Mouse (Mus musculus) testis, adult 2 months (tissue): ENCODE data around the gene Hint2. TPM values are rescaled to one million over a fixed set of nuclear protein-coding genes. Genes with fewer than 3 reads are reported as not detected.
A peak's percentile ranks its signal among the peaks of the same experiment; 100 is the strongest.

Experiments
- H3K27ac ChIP-seq: fragments of 200-500 bp; 2 replicates; pipeline ENCODE4 v1.5.1; 2012; ENCODE audit warnings: low read depth, low read length; ENCODE audit not compliant: control insufficient read depth, insufficient read depth
- H3K27me3 ChIP-seq: fragments of 200-500 bp; 2 replicates; pipeline ENCODE4 v1.6.1; 2012; ENCODE audit warnings: mild to moderate bottlenecking, low read length, moderate library complexity; ENCODE audit not compliant: control insufficient read depth, insufficient read depth
- H3K36me3 ChIP-seq: fragments of 200-500 bp; 2 replicates; pipeline ENCODE4 v1.6.1; 2012; ENCODE audit warnings: mild to moderate bottlenecking, low read length; ENCODE audit not compliant: control insufficient read depth, insufficient read depth
- H3K4me1 ChIP-seq: fragments of 200-500 bp; 2 replicates; pipeline ENCODE4 v1.6.1; 2012; ENCODE audit warnings: low read length; ENCODE audit not compliant: control insufficient read depth, insufficient read depth
- H3K4me3 ChIP-seq: fragments of 200-500 bp; 2 replicates; pipeline ENCODE4 v1.5.1; 2012; ENCODE audit warnings: low read depth, mild to moderate bottlenecking, low read length, moderate library complexity, mixed read lengths; ENCODE audit not compliant: control insufficient read depth
- CTCF ChIP-seq: fragments of 200-500 bp; IDR thresholded peaks from 2 replicates; pipeline ENCODE4 v1.5.1; 2012; ENCODE audit warnings: low read depth, mild to moderate bottlenecking, inconsistent platforms, low read length, moderate library complexity; ENCODE audit not compliant: control insufficient read depth, insufficient read depth, insufficient replicate concordance
- POLR2A ChIP-seq: fragments of 200-500 bp; IDR thresholded peaks from 2 replicates; pipeline ENCODE4 v1.6.1; 2012; ENCODE audit warnings: low read depth, mild to moderate bottlenecking, inconsistent platforms, low read length, moderate library complexity; ENCODE audit not compliant: control insufficient read depth
- polyA plus RNA-seq: library from polyadenylated mRNA; depleted of rRNA; stranded (reverse); fragments of >200 nt; gene quantifications from 2 replicates; pipeline ENCODE4 v1.2.3, GENCODE M21; 2012

The Hint2 gene
- polyA plus RNA-seq, 1 experiment: 11.6 TPM

DNA sequence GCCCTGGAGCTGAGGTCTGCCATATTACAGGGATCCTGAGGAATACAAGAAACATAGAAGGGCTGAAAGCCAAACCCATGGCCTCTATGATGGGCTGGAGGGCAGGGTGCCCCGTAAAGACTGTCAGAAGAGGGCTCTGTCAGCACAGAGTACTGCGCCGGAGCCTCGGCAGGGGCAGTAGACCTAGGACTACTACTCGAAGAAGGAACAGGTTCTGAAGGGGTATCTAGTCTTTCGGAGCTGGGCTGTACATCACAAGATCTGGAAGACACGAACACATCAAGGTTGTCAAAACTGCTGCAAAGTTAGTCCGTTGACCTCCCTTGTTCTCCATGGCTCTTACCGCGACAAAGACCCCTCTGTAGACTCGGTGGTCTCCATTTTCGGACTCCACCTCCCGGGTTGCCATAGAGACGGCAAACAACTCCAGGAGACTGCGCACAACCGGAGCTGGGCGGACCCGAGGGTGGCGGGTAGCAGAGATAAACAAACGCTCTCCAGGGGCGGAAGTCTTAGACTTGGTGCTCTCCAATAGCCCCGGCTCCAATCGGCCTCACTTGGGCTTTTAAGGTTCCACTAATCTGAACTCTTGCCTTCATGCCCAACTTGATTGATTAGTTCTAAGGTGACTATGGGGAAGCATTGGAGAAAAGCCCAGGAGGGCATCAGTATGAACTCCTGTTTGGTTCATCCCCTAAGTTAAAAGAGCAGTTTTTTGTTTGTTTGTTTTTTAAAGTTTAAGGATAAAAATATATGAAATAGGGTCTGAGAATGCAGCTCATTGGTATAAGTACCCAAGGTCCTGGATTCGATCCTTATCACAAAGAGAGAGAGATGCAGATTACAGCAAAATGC, 2.9 kb downstream of the Hint2 start, which contains the start of gene Spag8:
TSS of gene Spag8 (minus strand) at position 434 of the 855 bp plus-strand sequence.
- peak; percentile 60; the same call in 1 of the 2 replicates for TF ChIP-seq POLR2A
- no peak for TF ChIP-seq CTCF
- Histone ChIP-seq H3K4me3 (peak within 1 kb of the TSS; percentile 87), H3K36me3 (no peaks in the 10 kb centered on the region), H3K4me1 (peaks cover 16% of the 10 kb centered on the region), H3K27ac (peak within 1 kb of the TSS; percentile 30), H3K27me3 (no peaks in the 10 kb centered on the region)

- Histone ChIP-seq H3K27me3 (no peaks in the 10 kb centered on the region), H3K36me3 (no peaks in the 10 kb centered on the region), H3K27ac (no peak overlapping the region), H3K4me3 (peak overlapping the region; percentile 87), H3K4me1 (peaks cover 16% of the 10 kb centered on the region)
- TF ChIP-seq CTCF (no peak), POLR2A (no peak)
These were observed 3.5 kb downstream of the Hint2 start for GRCm38 (mm10) chr4:43652726-43653125.

DNA sequence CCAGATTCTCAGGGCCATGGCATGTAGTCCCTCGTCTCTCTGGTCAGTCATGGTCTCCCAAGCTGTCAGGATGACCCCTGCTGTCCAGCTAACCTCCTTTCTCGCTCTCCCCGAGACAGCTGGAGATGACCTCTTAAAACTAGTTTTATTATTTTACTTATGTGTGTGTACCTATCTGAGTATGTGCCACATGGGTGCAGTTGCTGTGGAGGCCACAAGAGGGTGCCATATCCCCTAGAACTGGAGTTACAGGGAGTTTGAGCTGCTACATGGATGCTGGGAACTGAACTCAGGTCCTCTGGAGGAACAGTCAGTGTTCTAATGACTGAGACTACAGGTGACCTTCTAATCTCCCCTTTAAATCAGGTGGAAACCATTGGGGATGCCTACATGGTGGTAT, 6.5 kb downstream of the Hint2 start:
- H3K27me3 ChIP-seq: no peaks in the 10 kb centered on the region
- H3K36me3 ChIP-seq: no peaks in the 10 kb centered on the region
- peak; percentile 47; the same call in 1 of the 2 replicates for TF ChIP-seq CTCF
- TF ChIP-seq POLR2A: no peak
- peaks cover 5% of the 10 kb centered on the region for H3K4me1 ChIP-seq
- no peak overlapping the region for H3K27ac ChIP-seq
- no peak overlapping the region for H3K4me3 ChIP-seq

- TF ChIP-seq POLR2A (no peak), CTCF (no peak)
- Histone ChIP-seq H3K4me1 (peaks cover 12% of the 10 kb centered on the region), H3K27me3 (no peaks in the 10 kb centered on the region), H3K4me3 (no peak overlapping the region), H3K36me3 (no peaks in the 10 kb centered on the region), H3K27ac (no peak overlapping the region)
These were observed 15.8 kb downstream of the Hint2 start for GRCm38 (mm10) chr4:43640491-43640890.

DNA sequence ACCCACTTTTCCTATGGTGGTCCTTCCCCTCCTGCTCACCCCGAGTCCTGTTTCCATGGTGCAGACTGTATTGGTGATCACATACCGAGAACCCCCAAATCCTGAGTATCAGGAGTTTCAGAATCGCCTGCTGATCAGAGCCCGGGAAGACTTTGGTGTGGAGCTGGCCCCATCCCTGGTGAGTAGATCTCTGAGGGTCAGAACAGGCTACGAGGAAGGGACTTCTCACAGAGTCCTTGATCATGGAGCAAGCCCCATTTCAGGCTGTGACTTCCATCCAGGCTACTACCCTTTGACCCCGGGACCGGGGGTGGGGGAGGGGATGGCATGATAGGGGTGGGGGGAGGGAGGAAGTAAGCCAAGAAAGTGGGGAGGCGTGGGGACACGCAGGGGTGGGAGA, 16.2 kb downstream of the Hint2 start:
- Histone ChIP-seq H3K4me1 (peaks cover 12% of the 10 kb centered on the region), H3K36me3 (no peaks in the 10 kb centered on the region), H3K27me3 (no peaks in the 10 kb centered on the region), H3K4me3 (no peak overlapping the region), H3K27ac (no peak overlapping the region)
- TF ChIP-seq CTCF: no peak
- no peak for TF ChIP-seq POLR2A

DNA sequence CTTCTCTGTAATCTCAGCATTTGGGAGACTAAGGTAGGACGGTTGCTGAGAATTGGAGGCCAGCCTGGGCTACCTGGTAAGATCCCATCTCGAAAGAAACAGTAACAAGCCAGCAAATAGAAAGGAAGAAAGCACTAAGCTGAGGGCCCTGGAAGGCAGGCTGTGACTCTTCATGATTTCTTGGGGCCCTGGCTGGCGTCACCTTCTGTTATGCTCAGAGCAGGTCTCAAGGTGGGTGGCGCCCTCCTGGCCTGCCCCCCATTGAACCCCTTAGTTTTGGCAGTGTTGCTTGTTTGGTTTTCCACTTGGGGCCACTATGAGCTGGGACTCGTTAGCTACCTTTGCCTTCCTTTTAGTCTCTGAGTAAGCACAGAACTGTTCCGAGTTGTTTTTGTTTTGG, 19.5 kb downstream of the Hint2 start:
- no peak for TF ChIP-seq POLR2A
- no peak for TF ChIP-seq CTCF
- no peaks in the 10 kb centered on the region for H3K36me3 ChIP-seq
- H3K27ac ChIP-seq: no peak overlapping the region
- no peak overlapping the region for H3K4me3 ChIP-seq
- H3K4me1 ChIP-seq: peaks cover 22% of the 10 kb centered on the region
- no peaks in the 10 kb centered on the region for H3K27me3 ChIP-seq

GRCm38 (mm10) chr4:43634621-43635374, 21.5 kb downstream of the Hint2 start:
- Histone ChIP-seq H3K4me3 (no peak overlapping the region), H3K36me3 (no peaks in the 10 kb centered on the region), H3K27ac (no peak overlapping the region), H3K4me1 (peaks cover 20% of the 10 kb centered on the region), H3K27me3 (peaks cover 2% of the 10 kb centered on the region; the same call in 1 of the 2 replicates)
- TF ChIP-seq CTCF (no peak), POLR2A (no peak)

DNA sequence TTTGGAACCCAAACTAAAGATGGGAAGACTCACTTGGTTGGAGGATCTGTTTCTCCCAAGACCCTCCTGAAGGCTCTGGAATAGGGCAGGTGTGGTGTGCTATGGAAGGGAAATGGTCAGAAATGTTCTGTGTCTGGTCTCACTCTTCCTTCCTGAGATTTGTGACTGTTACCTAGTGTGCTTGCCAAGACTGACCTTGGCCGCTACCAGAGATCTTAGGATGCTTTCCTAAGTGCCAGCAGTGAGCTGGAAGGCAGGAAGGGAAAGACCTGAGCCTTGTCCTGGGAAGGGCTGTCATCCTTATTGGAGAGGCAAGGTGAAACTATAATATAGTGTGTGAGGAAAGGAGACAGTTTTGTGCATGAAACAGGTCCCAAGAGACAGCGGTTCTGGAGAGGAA, 22.5 kb downstream of the Hint2 start:
- Histone ChIP-seq H3K36me3 (no peaks in the 10 kb centered on the region), H3K4me1 (peaks cover 20% of the 10 kb centered on the region), H3K27me3 (peaks cover 2% of the 10 kb centered on the region; the same call in 1 of the 2 replicates), H3K4me3 (no peak overlapping the region), H3K27ac (no peak overlapping the region)
- no peak for TF ChIP-seq POLR2A
- TF ChIP-seq CTCF: no peak
